Mouse (Mus musculus) ES-E14 (cell line): ENCODE results near the gene Jph4. TPM values are rescaled to one million over a fixed set of nuclear protein-coding genes. Genes with fewer than 3 reads are reported as not detected.

ENCODE experiments used
- DNase-seq: peaks from one replicate; pipeline ENCODE4 v3.0.0-alpha.2; 2013; ENCODE audit warnings: low read depth, low spot score
- H3K27ac ChIP-seq: 2 replicates; pipeline ENCODE4 v1.5.1; 2012; ENCODE audit warnings: low read depth, mild to moderate bottlenecking, low read length, moderate library complexity, mixed read lengths; ENCODE audit not compliant: poor library complexity, insufficient read depth, severe bottlenecking
- H3K36me3 ChIP-seq: 2 replicates; pipeline ENCODE4 v1.6.1; 2012; ENCODE audit warnings: mild to moderate bottlenecking, low read length, moderate library complexity, mixed read lengths; ENCODE audit not compliant: control insufficient read depth, poor library complexity, insufficient read depth, severe bottlenecking
- H3K4me1 ChIP-seq, 2 experiments: fragments of 150-350 bp in 1 of 2; sonication (generic) in 1 of 2; 2 replicates each; pipeline ENCODE4 v1.6.1; 2012; ENCODE audit warnings: low read length in 2 of 2, mild to moderate bottlenecking in 1 of 2, mixed read lengths in 1 of 2; ENCODE audit not compliant: control insufficient read depth in 2 of 2, insufficient read depth in 2 of 2, poor library complexity in 1 of 2
- H3K4me3 ChIP-seq, 2 experiments: fragments of 150-350 bp in 1 of 2; sonication (generic) in 1 of 2; 2 replicates each; pipeline ENCODE4 v1.5.1; 2012; ENCODE audit warnings: low read length in 2 of 2, low read depth in 1 of 2, mild to moderate bottlenecking in 1 of 2, mixed read lengths in 1 of 2; ENCODE audit not compliant: insufficient read depth in 1 of 2, poor library complexity in 1 of 2, severe bottlenecking in 1 of 2
- H3K9ac ChIP-seq: 2 replicates; pipeline ENCODE4 v1.6.1; 2012; ENCODE audit warnings: low read depth, mild to moderate bottlenecking, low read length, mixed read lengths; ENCODE audit not compliant: poor library complexity, insufficient read depth, severe bottlenecking
- H3K9me3 ChIP-seq: fragments of 150-350 bp; sonication (generic); 2 replicates; pipeline ENCODE4 v1.6.1; 2012; ENCODE audit warnings: low read depth, mild to moderate bottlenecking, low read length; ENCODE audit not compliant: control insufficient read depth, insufficient read depth
- CHD2 ChIP-seq: IDR thresholded peaks from 2 replicates; pipeline ENCODE4 v1.6.1; 2014; ENCODE audit warnings: mild to moderate bottlenecking, low read depth, low read length, inconsistent platforms
- HCFC1 ChIP-seq: IDR thresholded peaks from 2 replicates; pipeline ENCODE4 v1.6.1; 2012; ENCODE audit warnings: low read length, inconsistent platforms, borderline replicate concordance; ENCODE audit not compliant: insufficient read depth
- MAFK ChIP-seq: IDR thresholded peaks from 2 replicates; pipeline ENCODE4 v1.6.1; 2014; ENCODE audit warnings: mild to moderate bottlenecking, low read depth, low read length, inconsistent platforms; ENCODE audit not compliant: insufficient read depth
- ZC3H11A ChIP-seq: IDR thresholded peaks from 2 replicates; pipeline ENCODE4 v1.6.1; 2012; ENCODE audit warnings: low read depth, mild to moderate bottlenecking, inconsistent platforms, low read length, borderline replicate concordance
- ZNF384 ChIP-seq: IDR thresholded peaks from 2 replicates; pipeline ENCODE4 v1.6.1; 2012; ENCODE audit warnings: low read depth, low read length, inconsistent platforms
- in situ Hi-C, 2 experiments: fragments of 600-800 bp; cut with MboI; formaldehyde crosslinking; loops; one replicate each; pipeline ENCODE4 v1.15.1; 2025; ENCODE audit warnings: low sequenced_read_pairs in 2 of 2, inconsistent platforms in 1 of 2; ENCODE audit not compliant: unreplicated experiment in 2 of 2
- total RNA-seq: library from RNA; depleted of rRNA; stranded (reverse); fragments of 300-350 nt; gene quantifications from 2 replicates; pipeline ENCODE4 v1.2.3, GENCODE M21; 2012

Jph4 gene
- total RNA-seq, 1 experiment = 1.7 TPM

DNA sequence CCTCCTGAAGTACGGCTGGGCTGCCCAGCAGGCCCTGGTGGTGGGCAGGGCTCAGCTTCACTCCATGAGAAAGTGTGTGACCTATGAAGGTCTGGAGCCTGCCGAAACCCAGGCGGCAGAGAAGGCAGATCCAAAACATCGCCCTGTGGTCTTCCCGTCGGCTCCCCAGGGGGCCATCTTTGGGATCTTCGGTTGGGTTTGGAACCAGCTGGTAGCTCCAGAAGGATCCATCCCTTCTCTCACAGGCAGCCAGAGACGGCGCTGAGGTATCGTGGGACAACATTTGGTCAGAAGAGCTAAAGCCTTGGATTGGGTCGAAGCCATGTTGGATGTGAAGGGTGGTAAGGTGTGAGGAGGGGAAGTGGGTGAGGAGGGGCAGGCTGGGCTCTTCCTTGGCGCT, 42.3 kb downstream of the Jph4 start:
- Histone ChIP-seq H3K4me1 (peaks cover 15 to 35% of the 10 kb centered on the region in 2 experiments), H3K4me3 (no peak overlapping the region), H3K9ac (no peak overlapping the region), H3K36me3 (peaks cover 38% of the 10 kb centered on the region), H3K27ac (no peak overlapping the region), H3K9me3 (no peaks in the 10 kb centered on the region)
- DNase-seq = no peak
- in situ Hi-C loops = no loop called here
- no peak for TF ChIP-seq ZC3H11A
- no peak for TF ChIP-seq MAFK
- TF ChIP-seq ZNF384 = no peak
- TF ChIP-seq HCFC1 = no peak
- no peak for TF ChIP-seq CHD2

DNA sequence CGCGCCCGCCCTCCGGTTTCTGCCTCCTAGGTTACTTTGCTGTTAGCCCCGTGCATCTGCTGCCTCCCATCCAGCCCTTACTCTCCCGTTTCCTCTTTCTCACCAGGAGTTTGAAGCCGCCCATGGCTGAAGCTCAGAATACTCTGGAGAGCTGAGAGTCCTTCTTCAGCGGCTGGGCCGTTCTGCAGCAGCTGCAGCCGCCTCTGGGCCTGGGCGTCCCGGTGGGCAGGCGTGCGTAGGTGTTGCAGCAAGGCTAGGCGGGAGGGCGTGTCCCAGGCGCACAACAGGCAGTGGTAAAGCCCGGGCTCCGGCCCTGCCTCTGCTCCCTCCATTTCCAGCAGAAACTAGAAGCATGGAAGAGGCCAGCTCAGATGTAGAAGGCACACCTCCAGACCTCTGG, 45.0 kb downstream of the Jph4 start:
- no peak for TF ChIP-seq HCFC1
- TF ChIP-seq MAFK = no peak
- TF ChIP-seq ZNF384 = no peak
- TF ChIP-seq ZC3H11A = no peak
- no peak for TF ChIP-seq CHD2
- peak overlapping the region; percentile 4; the same call in 1 of the 2 replicates for H3K9ac ChIP-seq
- no peak for DNase-seq
- in situ Hi-C loops = no loop called here
- peaks cover 5 to 28% of the 10 kb centered on the region in 2 experiments; a peak in 2 of 4 replicates for H3K4me1 ChIP-seq
- peaks cover 60% of the 10 kb centered on the region for H3K36me3 ChIP-seq
- H3K27ac ChIP-seq = no peak overlapping the region
- no peaks in the 10 kb centered on the region for H3K9me3 ChIP-seq
- H3K4me3 ChIP-seq = peak overlapping the region; percentile 34 to 62

DNA sequence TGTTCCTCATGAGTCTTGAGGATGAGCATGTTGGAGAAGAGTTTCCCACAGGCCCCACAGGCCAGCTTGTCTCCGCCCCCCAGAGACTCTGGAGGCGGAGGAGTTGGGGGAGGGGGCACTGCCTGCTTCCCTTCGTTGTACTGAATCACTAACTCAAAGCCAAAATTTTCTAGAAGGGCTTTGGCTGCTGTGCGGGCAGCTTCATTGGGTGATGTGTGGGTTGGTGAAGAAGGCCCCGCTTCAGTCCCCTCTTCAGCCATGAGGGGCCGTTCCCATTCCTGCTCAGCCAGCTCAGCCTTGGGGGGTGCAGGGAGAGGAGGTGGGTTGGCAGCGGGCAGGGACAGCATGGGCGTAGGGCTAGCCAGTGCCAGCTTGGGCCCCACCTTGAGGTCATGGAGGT, 50.7 kb downstream of the Jph4 start:
- TF ChIP-seq ZC3H11A (no peak), CHD2 (no peak), HCFC1 (no peak), MAFK (no peak), ZNF384 (no peak)

DNA sequence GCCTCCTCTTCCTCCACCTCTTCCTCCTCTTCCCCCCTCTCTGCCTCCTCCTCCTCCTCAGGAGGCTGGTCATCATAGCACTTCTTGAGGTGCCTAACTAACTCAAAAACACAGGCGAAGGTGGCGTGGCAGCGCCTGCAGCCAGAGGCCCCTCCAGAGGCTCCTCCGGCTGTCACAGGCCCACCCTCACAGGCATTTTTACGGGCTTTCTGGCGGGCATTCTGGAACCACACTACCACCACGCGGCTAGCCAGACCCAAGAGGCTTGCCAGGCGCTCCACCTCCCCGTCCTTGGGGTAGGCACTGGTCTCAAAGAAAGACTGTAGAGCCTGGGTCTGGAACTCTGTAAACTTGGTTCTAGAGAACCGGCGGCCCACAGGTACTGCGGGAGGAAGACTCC, 51.3 kb downstream of the Jph4 start:
- Histone ChIP-seq H3K4me1 (peaks cover 0 to 23% of the 10 kb centered on the region in 2 experiments; a peak in 2 of 4 replicates), H3K9ac (peak overlapping the region; percentile 37), H3K9me3 (no peaks in the 10 kb centered on the region), H3K27ac (0 out of 2 replicates have a peak overlapping the region, but pooled peaks have one; percentile 4), H3K4me3 (peak overlapping the region; percentile 31 to 53), H3K36me3 (peaks cover 50% of the 10 kb centered on the region)
- TF ChIP-seq MAFK (no peak), ZNF384 (no peak), CHD2 (no peak), HCFC1 (no peak), ZC3H11A (no peak)
- in situ Hi-C loops = no loop called here
- DNase-seq = no peak

More for the DNA sequence above, 50.7 kb downstream of the Jph4 start:
- H3K4me1 ChIP-seq = peaks cover 0 to 20% of the 10 kb centered on the region in 2 experiments; a peak in 2 of 4 replicates
- H3K9me3 ChIP-seq = no peaks in the 10 kb centered on the region
- no peak for DNase-seq
- H3K27ac ChIP-seq = no peak overlapping the region
- H3K36me3 ChIP-seq = peaks cover 54% of the 10 kb centered on the region
- no peak overlapping the region for H3K9ac ChIP-seq
- in situ Hi-C loops = no loop called here
- peak overlapping the region in 1 of 2 experiments; percentile 31; a peak in 2 of 4 replicates for H3K4me3 ChIP-seq
